Mouse (Mus musculus) 3134 (cell line): ENCODE results near the gene Calm2.

Experiments
- DNase-seq: peaks from one replicate; pipeline ENCODE4 v3.0.0-alpha.2; 2011; ENCODE audit warnings: low spot score; ENCODE audit not compliant: insufficient read length; ENCODE audit errors: extremely low read depth

Gene Calm2

GRCm38 (mm10) chr17:87459750-87460668, 13.3 kb upstream of the Calm2 start:
- DNase-seq = peak; percentile 30

GRCm38 (mm10) chr17:87458911-87459749, 12.4 kb upstream of the Calm2 start:
- peak; percentile 79 for DNase-seq

GRCm38 (mm10) chr17:87457961-87458360, 11.2 kb upstream of the Calm2 start:
- DNase-seq = no peak

GRCm38 (mm10) chr17:87454121-87454520, 7.4 kb upstream of the Calm2 start:
- DNase-seq = no peak

- no peak for DNase-seq
These were observed 6.6 kb upstream of the Calm2 start for GRCm38 (mm10) chr17:87453336-87453735.

- no peak for DNase-seq
These were observed 2.1 kb upstream of the Calm2 start for GRCm38 (mm10) chr17:87448881-87449280.

GRCm38 (mm10) chr17:87448339-87448738, 1.6 kb upstream of the Calm2 start:
- DNase-seq = no peak

GRCm38 (mm10) chr17:87447612-87448200, 971 bp upstream of the Calm2 start:
- no peak for DNase-seq

GRCm38 (mm10) chr17:87445917-87446766, 593 bp downstream of the Calm2 start:
- peak; percentile 78 for DNase-seq

- no peak for DNase-seq
These were observed 1.3 kb downstream of the Calm2 start for GRCm38 (mm10) chr17:87445337-87445916.

GRCm38 (mm10) chr17:87444763-87445162, 2.0 kb downstream of the Calm2 start:
- no peak for DNase-seq

GRCm38 (mm10) chr17:87441537-87441936, 5.2 kb downstream of the Calm2 start:
- DNase-seq = no peak

- no peak for DNase-seq
These were observed 7.3 kb downstream of the Calm2 start for GRCm38 (mm10) chr17:87439441-87439840.

GRCm38 (mm10) chr17:87433929-87434328, 12.8 kb downstream of the Calm2 start:
- DNase-seq = no peak

- DNase-seq = no peak
These were observed 14.0 kb downstream of the Calm2 start for GRCm38 (mm10) chr17:87432743-87433142.

GRCm38 (mm10) chr17:87432314-87432713, 14.4 kb downstream of the Calm2 start:
- DNase-seq = no peak

- no peak for DNase-seq
These were observed 17.3 kb downstream of the Calm2 start for GRCm38 (mm10) chr17:87429431-87429830.

- DNase-seq = peak; percentile 26
These were observed 19.2 kb downstream of the Calm2 start, which contains the start of gene Stpg4 for GRCm38 (mm10) chr17:87427511-87427910. TSS of gene Stpg4 (minus strand) at chr17:87427741.

GRCm38 (mm10) chr17:87418082-87418481, 28.7 kb downstream of the Calm2 start:
- DNase-seq = no peak

GRCm38 (mm10) chr17:87406646-87407045, 40.1 kb downstream of the Calm2 start:
- DNase-seq = no peak
